Mouse (Mus musculus): Measurements from ENCODE around the gene Sin3a.

Gene Sin3a

GRCm38 (mm10) chr9:57071801-57072351, at the start of gene Sin3a:
Sin3a (plus strand) TSS chr9:57072040.
- in situ Hi-C loops (cut with MboI), result no loop called here

GRCm38 (mm10) chr9:57031756-57032155, 40.1 kb upstream of the Sin3a start:
- in situ Hi-C loops (cut with MboI), result no loop called here

GRCm38 (mm10) chr9:57056237-57056636, 15.6 kb upstream of the Sin3a start:
- in situ Hi-C loops (cut with MboI), result no loop called here

- in situ Hi-C loops (cut with MboI), result no loop called here
Observed at GRCm38 (mm10) chr9:57064164-57064563, 7.7 kb upstream of the Sin3a start.

- in situ Hi-C loops (cut with MboI), result no loop called here
Observed at GRCm38 (mm10) chr9:57068266-57068665, 3.6 kb upstream of the Sin3a start.

- in situ Hi-C loops (cut with MboI), result no loop called here
Observed at GRCm38 (mm10) chr9:57070262-57070661, 1.6 kb upstream of the Sin3a start.

- in situ Hi-C loops (cut with MboI), result no loop called here
Observed at GRCm38 (mm10) chr9:57070800-57071545, 867 bp upstream of the Sin3a start.

- in situ Hi-C loops (cut with MboI), result no loop called here
Observed at GRCm38 (mm10) chr9:57072526-57072988, 717 bp downstream of the Sin3a start.

- in situ Hi-C loops (cut with MboI), result no loop called here
Observed at GRCm38 (mm10) chr9:57072989-57073789, 1.3 kb downstream of the Sin3a start.

- in situ Hi-C loops (cut with MboI), result no loop called here
Observed at GRCm38 (mm10) chr9:57073790-57074094, 1.9 kb downstream of the Sin3a start.

GRCm38 (mm10) chr9:57074171-57074821, 2.5 kb downstream of the Sin3a start:
- in situ Hi-C loops (cut with MboI), result no loop called here

- in situ Hi-C loops (cut with MboI), result no loop called here
Observed at GRCm38 (mm10) chr9:57074822-57075603, 3.2 kb downstream of the Sin3a start.

- in situ Hi-C loops (cut with MboI), result no loop called here
Observed at GRCm38 (mm10) chr9:57075681-57076381, 4.0 kb downstream of the Sin3a start.

GRCm38 (mm10) chr9:57076701-57077660, 5.1 kb downstream of the Sin3a start:
- in situ Hi-C loops (cut with MboI), result no loop called here

- in situ Hi-C loops (cut with MboI), result no loop called here
Observed at GRCm38 (mm10) chr9:57082236-57082635, 10.4 kb downstream of the Sin3a start.

GRCm38 (mm10) chr9:57117261-57117755, 45.5 kb downstream of the Sin3a start:
- in situ Hi-C loops (cut with MboI), result no loop called here

- in situ Hi-C loops (cut with MboI), result loop anchor here (10.0 kb wide), 1 partner anchor 195 kb away; the partner anchor contains the start of gene Imp3
Observed at GRCm38 (mm10) chr9:57129641-57130040, 57.8 kb downstream of the Sin3a start.

GRCm38 (mm10) chr9:57130577-57131433, 59.0 kb downstream of the Sin3a start, which contains the start of gene Man2c1:
Man2c1 (plus strand) TSS chr9:57130690.
- in situ Hi-C loops (cut with MboI), result loop anchor here (10.0 kb wide), 1 partner anchor 196 kb away; the partner anchor contains the start of gene Imp3

Measured in mature B cell (primary cell).